Comparison of ENCODE assay signal across 8 mouse cellular contexts in the genomic region with DNA sequence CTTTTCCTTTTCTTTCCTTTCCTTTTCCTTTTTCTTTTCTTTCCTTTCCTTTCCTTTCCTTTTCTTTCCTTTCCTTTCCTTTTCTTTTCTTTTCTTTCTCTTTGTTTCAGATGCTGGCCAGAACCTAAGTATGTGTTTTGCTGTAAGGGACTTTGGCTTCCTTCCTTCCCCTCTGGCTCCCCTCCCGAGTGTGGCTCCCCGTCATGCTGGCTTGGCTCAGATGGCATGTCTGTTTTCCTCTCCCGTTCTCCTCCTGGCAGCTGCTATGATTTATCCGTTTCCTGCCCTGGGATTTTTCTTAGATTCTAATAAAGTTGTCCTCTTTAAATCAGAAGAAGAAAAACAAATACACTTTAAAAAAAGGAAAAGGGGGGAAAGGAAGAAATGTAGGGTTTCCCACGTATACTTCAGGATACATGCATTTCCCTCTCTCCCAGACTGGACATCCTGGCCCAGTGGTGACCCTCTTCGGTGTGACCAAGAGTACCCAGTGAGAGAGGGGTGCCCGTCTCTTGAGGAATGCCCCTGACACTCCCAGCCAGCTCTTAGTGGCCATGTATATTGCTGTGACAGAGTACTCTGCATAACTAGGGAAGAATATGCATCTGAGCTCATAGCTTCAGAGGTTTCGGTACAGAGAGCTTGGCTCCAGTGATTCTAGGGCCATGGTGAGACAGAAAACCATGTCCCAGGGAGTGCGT.
DNase-seq lines count a peak whose midpoint lies in the region; ATAC-seq lines count a peak whose summit lies in the region.

No protein-coding gene starts in this region.

- peak overlapping the region; percentile 80 for H3K27ac ChIP-seq in heart, embryonic 13.5 days (replicated peaks)

- 61% methylated on average over 9 of the region's 9 CpGs for WGBS in heart, embryonic 13.5 days

- no peaks in the 10 kb centered on the region for H3K9me3 ChIP-seq in heart, embryonic 13.5 days

- no peak overlapping the region for H3K9ac ChIP-seq in heart, embryonic 13.5 days

- H3K27me3 ChIP-seq in heart, embryonic 13.5 days (replicated peaks) = no peaks in the 10 kb centered on the region

- no peak overlapping the region for H3K4me2 ChIP-seq in heart, embryonic 13.5 days

- peaks cover 7% of the 10 kb centered on the region for H3K36me3 ChIP-seq in heart, embryonic 13.5 days

- DNase-seq in adrenal gland, adult (ENCODE audit: inconsistent age in 2 of 2, low spot score in 1 of 2) = peak; percentile 68 to 86
- no peak for DNase-seq in adrenal gland, postnatal 4 days (ENCODE audit: low spot score in 2 of 2)
- DNase-seq in urinary bladder, postnatal 14 days (ENCODE audit: low spot score) = peak; percentile 69
- no peak for DNase-seq in urinary bladder, postnatal 10 days (ENCODE audit: low spot score)
- DNase-seq in kidney, postnatal 10 days = peak; percentile 83
- DNase-seq in lung, postnatal 14 days = peak; percentile 80
- no peak for DNase-seq in thymus, postnatal 0 days (ENCODE audit: low spot score)

- ATAC-seq in heart, embryonic 13.5 days (ENCODE audit: extremely low read depth, insufficient number of reproducible peaks, low FRiP score, low TSS enrichment) = no peak

- no peak overlapping the region for H3K4me3 ChIP-seq in heart, embryonic 13.5 days

- H3K4me1 ChIP-seq in heart, embryonic 13.5 days = peaks cover 84% of the 10 kb centered on the region

Comparison
In these comparisons a context has a peak if more than half of its experiments do, and no peak if none do; other contexts are left out.
1. DNase-seq: peak in adrenal gland, adult (2 of 2), urinary bladder, postnatal 14 days (single experiment), kidney, postnatal 10 days (single experiment) and lung, postnatal 14 days (single experiment); none in adrenal gland, postnatal 4 days (0 of 2), urinary bladder, postnatal 10 days (single experiment) and thymus, postnatal 0 days (single experiment).